Comparison of ENCODE assay signal across 15 mouse cellular contexts in the genomic region with DNA sequence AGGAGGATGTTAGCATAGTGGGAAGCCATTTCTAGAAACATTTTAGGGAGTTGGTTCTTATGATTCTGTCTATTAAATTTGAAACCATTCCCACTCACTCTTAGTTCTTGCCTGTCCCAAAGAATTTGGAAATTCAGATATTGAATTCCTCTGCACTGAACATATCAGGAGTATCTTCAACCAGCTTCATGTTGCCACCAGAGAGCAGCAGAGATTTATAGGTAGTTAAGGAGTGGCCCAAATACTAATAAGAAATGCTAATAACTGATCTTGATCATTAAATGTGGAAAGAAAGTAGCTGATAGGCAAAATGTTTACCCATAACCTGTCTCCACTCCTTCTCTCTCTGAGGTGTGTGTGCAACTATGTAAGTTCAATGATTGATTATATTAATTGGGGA.
A peak's percentile ranks its signal among the peaks of the same experiment; 100 is the strongest.
DNase-seq lines count a peak whose midpoint lies in the region; ATAC-seq and TF ChIP-seq lines count a peak whose summit lies in the region.
"Had no signal": no experiment of that assay in that cellular context is flagged by ENCODE, and none has a peak within 500 bp of the region (broad histone marks: within the 10 kb centered on the region; RNA-seq: fewer than 3 reads in every experiment).

No protein-coding gene starts in this region.

- no peaks in the 10 kb centered on the region for H3K36me3 ChIP-seq in forebrain, postnatal 0 days (ENCODE audit: insufficient read depth)
- no peaks in the 10 kb centered on the region for H3K36me3 ChIP-seq in forebrain, embryonic 12.5 days (replicated peaks)
- H3K36me3 ChIP-seq in kidney, postnatal 0 days (ENCODE audit: insufficient read depth, low read length) = no peaks in the 10 kb centered on the region
- no peaks in the 10 kb centered on the region for H3K36me3 ChIP-seq in kidney, embryonic 15.5 days
- no peaks in the 10 kb centered on the region for H3K36me3 ChIP-seq in midbrain, embryonic 11.5 days (ENCODE audit: control insufficient read depth, insufficient read depth, low read length)
- no peaks in the 10 kb centered on the region for H3K36me3 ChIP-seq in midbrain, embryonic 13.5 days
- H3K36me3 ChIP-seq: embryonic facial prominence, embryonic 15.5 days had no signal

- no peak overlapping the region for H3K4me3 ChIP-seq in forebrain, postnatal 0 days (ENCODE audit: low read depth, low read length)
- H3K4me3 ChIP-seq in forebrain, embryonic 12.5 days (replicated peaks) = no peak overlapping the region
- no peak overlapping the region for H3K4me3 ChIP-seq in kidney, postnatal 0 days (replicated peaks; ENCODE audit: low read depth, low read length)
- no peak overlapping the region for H3K4me3 ChIP-seq in kidney, embryonic 15.5 days (replicated peaks)
- H3K4me3 ChIP-seq in midbrain, embryonic 11.5 days (ENCODE audit: low read depth, low read length) = no peak overlapping the region
- H3K4me3 ChIP-seq in midbrain, embryonic 13.5 days (replicated peaks) = no peak overlapping the region
- H3K4me3 ChIP-seq: embryonic facial prominence, embryonic 15.5 days had no signal

- H3K4me1 ChIP-seq in forebrain, postnatal 0 days (ENCODE audit: insufficient read depth) = no peaks in the 10 kb centered on the region
- H3K4me1 ChIP-seq in forebrain, embryonic 12.5 days = no peaks in the 10 kb centered on the region
- H3K4me1 ChIP-seq in kidney, postnatal 0 days (replicated peaks; ENCODE audit: insufficient read depth, low read length) = no peaks in the 10 kb centered on the region
- no peaks in the 10 kb centered on the region for H3K4me1 ChIP-seq in kidney, embryonic 15.5 days
- no peaks in the 10 kb centered on the region for H3K4me1 ChIP-seq in midbrain, embryonic 11.5 days (ENCODE audit: control insufficient read depth, insufficient read depth, low read length)
- no peaks in the 10 kb centered on the region for H3K4me1 ChIP-seq in midbrain, embryonic 13.5 days (replicated peaks)
- H3K4me1 ChIP-seq: embryonic facial prominence, embryonic 15.5 days had no signal

- no peak overlapping the region for H3K9ac ChIP-seq in forebrain, postnatal 0 days
- no peak overlapping the region for H3K9ac ChIP-seq in forebrain, embryonic 12.5 days
- H3K9ac ChIP-seq in kidney, postnatal 0 days (ENCODE audit: low read depth, low read length) = no peak overlapping the region
- H3K9ac ChIP-seq in kidney, embryonic 15.5 days = no peak overlapping the region
- no peak overlapping the region for H3K9ac ChIP-seq in midbrain, embryonic 11.5 days (ENCODE audit: low read length)
- H3K9ac ChIP-seq in midbrain, embryonic 13.5 days (replicated peaks) = no peak overlapping the region
- H3K9ac ChIP-seq: embryonic facial prominence, embryonic 15.5 days had no signal

- TF ChIP-seq CTCF in forebrain, postnatal 0 days (IDR thresholded peaks at IDR 0.05; ENCODE audit: low read depth) = peak; percentile 58
- peak; percentile 72 for TF ChIP-seq CTCF in kidney, postnatal 0 days (IDR thresholded peaks at IDR 0.05; ENCODE audit: low read depth)

- ATAC-seq in forebrain, postnatal 0 days = no peak
- no peak for ATAC-seq in forebrain, embryonic 12.5 days (ENCODE audit: low FRiP score)
- ATAC-seq in kidney, postnatal 0 days (replicated peaks; ENCODE audit: low FRiP score, low read depth) = no peak
- ATAC-seq in kidney, embryonic 15.5 days (replicated peaks; ENCODE audit: low FRiP score) = no peak
- no peak for ATAC-seq in midbrain, embryonic 11.5 days (ENCODE audit: low FRiP score)
- ATAC-seq in midbrain, embryonic 13.5 days = no peak
- ATAC-seq: forebrain, embryonic 16.5 days had no signal

- no peaks in the 10 kb centered on the region for H3K9me3 ChIP-seq in forebrain, postnatal 0 days (ENCODE audit: low read length)
- H3K9me3 ChIP-seq in forebrain, embryonic 12.5 days = no peaks in the 10 kb centered on the region
- no peaks in the 10 kb centered on the region for H3K9me3 ChIP-seq in kidney, postnatal 0 days (replicated peaks; ENCODE audit: low read length)
- H3K9me3 ChIP-seq in kidney, embryonic 15.5 days (replicated peaks) = no peaks in the 10 kb centered on the region
- H3K9me3 ChIP-seq in midbrain, embryonic 11.5 days (ENCODE audit: control insufficient read depth, low read length) = no peaks in the 10 kb centered on the region
- peaks cover 3% of the 10 kb centered on the region; the same call in 1 of the 2 replicates for H3K9me3 ChIP-seq in midbrain, embryonic 13.5 days
- H3K9me3 ChIP-seq: embryonic facial prominence, embryonic 15.5 days had no signal

- DNase-seq in forebrain, postnatal 0 days = peak; percentile 24
- DNase-seq in kidney, postnatal 0 days (ENCODE audit: low spot score) = peak; percentile 45
- peak; percentile 49 for DNase-seq in midbrain, embryonic 11.5 days (ENCODE audit: low spot score, missing footprints)
- DNase-seq in lung, postnatal 25 days (ENCODE audit: low spot score) = peak; percentile 5
- DNase-seq in thymus, postnatal 10 days (ENCODE audit: low spot score in 2 of 2) = no peak
- DNase-seq: gastrocnemius, postnatal 25 days; heart, postnatal 4 days; kidney, adult 18-20 months; layer of hippocampus, adult 9-11 months had no signal

- no peak overlapping the region for H3K4me2 ChIP-seq in forebrain, postnatal 0 days (ENCODE audit: low read depth)
- H3K4me2 ChIP-seq in forebrain, embryonic 12.5 days = no peak overlapping the region
- no peak overlapping the region for H3K4me2 ChIP-seq in kidney, postnatal 0 days (ENCODE audit: low read length)
- no peak overlapping the region for H3K4me2 ChIP-seq in kidney, embryonic 15.5 days
- no peak overlapping the region for H3K4me2 ChIP-seq in midbrain, embryonic 11.5 days
- H3K4me2 ChIP-seq in midbrain, embryonic 13.5 days (replicated peaks) = no peak overlapping the region
- H3K4me2 ChIP-seq: embryonic facial prominence, embryonic 15.5 days had no signal

- no peak overlapping the region for H3K27ac ChIP-seq in forebrain, postnatal 0 days (ENCODE audit: low read depth, low read length)
- no peak overlapping the region for H3K27ac ChIP-seq in forebrain, embryonic 12.5 days
- H3K27ac ChIP-seq in kidney, postnatal 0 days = no peak overlapping the region
- no peak overlapping the region for H3K27ac ChIP-seq in kidney, embryonic 15.5 days
- H3K27ac ChIP-seq in midbrain, embryonic 11.5 days (ENCODE audit: low read depth, low read length) = no peak overlapping the region
- H3K27ac ChIP-seq in midbrain, embryonic 13.5 days = no peak overlapping the region
- H3K27ac ChIP-seq: embryonic facial prominence, embryonic 15.5 days; macrophage had no signal

- no peaks in the 10 kb centered on the region for H3K27me3 ChIP-seq in forebrain, postnatal 0 days (ENCODE audit: insufficient read depth, low read length)
- no peaks in the 10 kb centered on the region for H3K27me3 ChIP-seq in forebrain, embryonic 12.5 days
- no peaks in the 10 kb centered on the region for H3K27me3 ChIP-seq in kidney, postnatal 0 days (ENCODE audit: insufficient read depth, low read length)
- no peaks in the 10 kb centered on the region for H3K27me3 ChIP-seq in kidney, embryonic 15.5 days
- H3K27me3 ChIP-seq in midbrain, embryonic 11.5 days (ENCODE audit: control insufficient read depth, insufficient read depth, low read length) = no peaks in the 10 kb centered on the region
- no peaks in the 10 kb centered on the region for H3K27me3 ChIP-seq in midbrain, embryonic 13.5 days
- H3K27me3 ChIP-seq: embryonic facial prominence, embryonic 15.5 days had no signal

Comparison
In these comparisons a context has a peak if more than half of its experiments do, and no peak if none do; other contexts are left out.
1. DNase-seq: peak in forebrain, postnatal 0 days (single experiment), kidney, postnatal 0 days (single experiment), midbrain, embryonic 11.5 days (single experiment) and lung, postnatal 25 days (single experiment); none in thymus, postnatal 10 days (0 of 2).